Mouse (Mus musculus) stomach, embryonic 14.5 days (tissue): ENCODE results near the gene Mip. TPM values are rescaled to one million over a fixed set of nuclear protein-coding genes. Genes with fewer than 3 reads are reported as not detected.

Experiments
- ATAC-seq: fragments of 200-750 bp; cut with Nextera tagmentation; 2 replicates; pipeline ENCODE4 v1.8.0; 2017; ENCODE audit warnings: low read depth, moderate TSS enrichment; ENCODE audit not compliant: insufficient number of reproducible peaks, insufficient read depth, low FRiP score
- H3K27ac ChIP-seq: fragments of 300-500 bp; sonication (generic); 2 replicates; pipeline ENCODE4 v1.5.1; 2014; ENCODE audit warnings: mild to moderate bottlenecking, low read length, moderate library complexity, mixed read lengths
- H3K27me3 ChIP-seq: fragments of 300-500 bp; sonication (generic); 2 replicates; pipeline ENCODE4 v1.6.1; 2014; ENCODE audit warnings: low read length, control low read depth, mixed read lengths; ENCODE audit not compliant: control insufficient read depth, insufficient read depth
- H3K36me3 ChIP-seq: fragments of 300-500 bp; sonication (generic); 2 replicates; pipeline ENCODE4 v1.6.1; 2014; ENCODE audit warnings: mild to moderate bottlenecking, control low read depth, low read length, moderate library complexity, mixed read lengths; ENCODE audit not compliant: control insufficient read depth, insufficient read depth
- H3K4me1 ChIP-seq: fragments of 300-500 bp; sonication (generic); 2 replicates; pipeline ENCODE4 v1.6.1; 2014; ENCODE audit warnings: low read length, control low read depth, mixed read lengths; ENCODE audit not compliant: control insufficient read depth, insufficient read depth
- H3K4me2 ChIP-seq: fragments of 300-500 bp; sonication (generic); replicated peaks from 2 replicates; pipeline ENCODE4 v1.6.1; 2014; ENCODE audit warnings: low read depth, low read length, control low read depth
- H3K4me3 ChIP-seq: fragments of 300-500 bp; sonication (generic); 2 replicates; pipeline ENCODE4 v1.5.1; 2014; ENCODE audit warnings: low read depth, low read length, control low read depth
- H3K9ac ChIP-seq: fragments of 300-500 bp; sonication (generic); replicated peaks from 2 replicates; pipeline ENCODE4 v1.6.1; 2014; ENCODE audit warnings: low read depth, mild to moderate bottlenecking, control low read depth, low read length, moderate library complexity, mixed read lengths
- H3K9me3 ChIP-seq: fragments of 300-500 bp; sonication (generic); 2 replicates; pipeline ENCODE4 v1.6.1; 2016; ENCODE audit warnings: low read depth, low read length, control low read depth; ENCODE audit not compliant: control insufficient read depth
- WGBS: fragments of 180-500 bp; shearing (Covaris S2); extraction: QIAGEN DNeasy Blood & Tissue Kit; methylation state at CpG from one replicate; pipeline ENCODE4 v1.1.7; 2014; 5-methylcytosine and 5-hydroxymethylcytosine counted together
- polyA plus RNA-seq: library from polyadenylated mRNA; unstranded; fragments of >200 nt; fragmentation: Nextera tagmentation; extraction: Ambion mirVana; gene quantifications from 2 replicates; pipeline ENCODE4 v1.2.1, GENCODE M21; 2014

Gene Mip
- 0.11 TPM in 1 of 2 replicates, not detected in the other for polyA plus RNA-seq

DNA sequence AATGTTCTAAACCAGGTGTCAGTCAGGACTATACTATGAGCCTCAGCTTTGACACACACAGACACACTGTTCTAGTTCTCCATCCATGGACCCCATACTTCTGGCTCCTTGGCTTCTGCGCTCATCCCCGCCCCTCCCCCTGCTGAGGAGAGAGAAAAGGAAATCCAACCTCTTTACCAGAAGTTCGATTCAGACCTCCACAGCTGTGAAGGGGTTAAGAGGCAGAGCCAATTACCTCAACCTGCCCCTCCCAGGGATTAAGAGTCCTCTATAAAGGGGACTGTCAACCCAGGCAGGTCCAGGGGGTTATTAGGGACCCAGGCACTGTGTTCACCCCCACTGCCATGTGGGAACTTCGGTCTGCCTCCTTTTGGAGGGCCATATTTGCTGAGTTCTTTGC lies at the start of gene Mip:
TSS of gene Mip (plus strand) at position 301 of the 400 bp plus-strand sequence.
- no peaks in the 10 kb centered on the region for H3K36me3 ChIP-seq
- no peak within 1 kb of the TSS for H3K4me2 ChIP-seq
- ATAC-seq: no peak
- 51% methylated on average over 4 of the region's 4 CpGs for WGBS
- H3K4me3 ChIP-seq: no peak within 1 kb of the TSS
- no peaks in the 10 kb centered on the region for H3K27me3 ChIP-seq
- no peaks in the 10 kb centered on the region for H3K4me1 ChIP-seq
- no peak within 1 kb of the TSS for H3K9ac ChIP-seq
- no peaks in the 10 kb centered on the region for H3K9me3 ChIP-seq
- H3K27ac ChIP-seq: no peak within 1 kb of the TSS

DNA sequence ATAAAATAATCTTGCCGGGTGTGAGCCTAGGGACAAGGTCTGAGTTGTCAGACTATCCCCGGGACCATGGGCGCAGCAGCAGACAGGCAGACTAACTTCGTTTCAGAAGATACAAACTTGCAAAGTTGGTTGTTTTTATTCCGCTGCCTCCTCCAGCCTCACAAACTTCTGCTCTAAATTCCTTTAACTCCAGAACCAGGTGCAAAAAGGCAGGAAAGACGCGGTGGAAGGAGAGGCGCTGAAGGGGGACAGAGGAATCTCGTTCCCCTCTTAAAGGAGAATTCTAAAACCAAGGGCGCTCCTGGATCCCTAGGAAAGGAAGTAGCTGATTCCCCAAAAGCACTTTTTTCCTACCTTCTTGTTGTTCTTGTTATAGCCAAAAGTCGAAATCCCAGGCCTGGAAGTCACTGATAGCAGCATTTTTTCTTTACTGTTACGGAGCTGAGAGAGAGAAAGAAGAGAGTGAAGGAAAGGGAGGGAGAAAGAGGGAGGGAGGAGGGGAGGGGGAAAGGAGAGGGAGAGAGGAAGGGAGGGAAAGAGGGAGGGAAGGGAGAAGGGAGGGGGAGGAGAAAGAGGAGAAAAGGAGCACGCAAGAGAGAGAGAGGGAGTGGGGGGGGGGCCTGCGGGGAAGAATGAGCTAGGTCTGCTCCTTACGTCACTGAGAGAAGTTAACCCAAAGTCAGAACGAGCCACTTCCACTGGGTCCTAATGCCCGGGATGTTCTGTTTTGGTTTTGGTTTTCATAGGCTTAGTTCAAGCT lies 49.5 kb upstream of the Mip start:
- Histone ChIP-seq H3K4me1 (peaks cover 23% of the 10 kb centered on the region), H3K9me3 (no peaks in the 10 kb centered on the region), H3K4me2 (peak overlapping the region; percentile 69), H3K4me3 (peak overlapping the region; percentile 69), H3K27ac (peak overlapping the region; percentile 94), H3K27me3 (no peaks in the 10 kb centered on the region), H3K9ac (peak overlapping the region; percentile 58), H3K36me3 (no peaks in the 10 kb centered on the region)
- WGBS: under 1% methylated on average over 16 of the region's 17 CpGs
- ATAC-seq: peak; percentile 87

- 86% methylated on average over 4 of the region's 4 CpGs for WGBS
- ATAC-seq: no peak
- H3K4me1 ChIP-seq: peaks cover 23% of the 10 kb centered on the region
Measured at GRCm38 (mm10) chr10:128177316-128177715, 48.3 kb upstream of the Mip start.

DNA sequence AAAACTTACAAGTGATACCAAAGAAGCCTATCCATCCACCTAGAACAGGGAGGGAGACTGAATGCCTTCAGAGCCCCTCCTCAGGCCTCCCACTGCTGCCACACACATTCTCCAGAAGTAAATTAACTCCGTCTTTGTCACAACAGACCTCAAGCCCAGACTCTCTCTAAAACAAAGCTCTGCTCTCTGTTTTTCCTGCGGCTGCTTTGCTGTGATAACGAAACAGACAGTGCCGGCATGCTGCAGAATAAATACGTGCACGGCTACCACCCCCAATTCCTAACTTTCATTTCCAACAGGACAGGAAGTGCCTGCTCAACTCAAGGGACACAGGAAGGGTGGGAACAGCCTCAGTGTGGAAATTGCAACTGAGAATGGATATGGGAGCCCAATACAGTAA lies 45.6 kb upstream of the Mip start, which contains the start of gene Rbms2:
TSS of gene Rbms2 (minus strand) at position 309 of the 400 bp plus-strand sequence.
- Histone ChIP-seq H3K27me3 (no peaks in the 10 kb centered on the region), H3K4me3 (peak within 1 kb of the TSS; percentile 22), H3K4me1 (peaks cover 13% of the 10 kb centered on the region), H3K4me2 (peak within 1 kb of the TSS; percentile 38), H3K36me3 (no peaks in the 10 kb centered on the region), H3K27ac (peak within 1 kb of the TSS; percentile 73), H3K9ac (0 out of 2 replicates have a peak within 1 kb of the TSS, but pooled peaks have one; percentile 0), H3K9me3 (no peaks in the 10 kb centered on the region)
- ATAC-seq: no peak
- WGBS: 2% methylated on average over 6 of the region's 6 CpGs

More at GRCm38 (mm10) chr10:128177316-128177715, 48.3 kb upstream of the Mip start:
- no peaks in the 10 kb centered on the region for H3K36me3 ChIP-seq
- H3K9me3 ChIP-seq: no peaks in the 10 kb centered on the region
- no peak overlapping the region for H3K9ac ChIP-seq
- H3K27ac ChIP-seq: no peak overlapping the region
- H3K4me2 ChIP-seq: no peak overlapping the region
- no peaks in the 10 kb centered on the region for H3K27me3 ChIP-seq
- no peak overlapping the region for H3K4me3 ChIP-seq

DNA sequence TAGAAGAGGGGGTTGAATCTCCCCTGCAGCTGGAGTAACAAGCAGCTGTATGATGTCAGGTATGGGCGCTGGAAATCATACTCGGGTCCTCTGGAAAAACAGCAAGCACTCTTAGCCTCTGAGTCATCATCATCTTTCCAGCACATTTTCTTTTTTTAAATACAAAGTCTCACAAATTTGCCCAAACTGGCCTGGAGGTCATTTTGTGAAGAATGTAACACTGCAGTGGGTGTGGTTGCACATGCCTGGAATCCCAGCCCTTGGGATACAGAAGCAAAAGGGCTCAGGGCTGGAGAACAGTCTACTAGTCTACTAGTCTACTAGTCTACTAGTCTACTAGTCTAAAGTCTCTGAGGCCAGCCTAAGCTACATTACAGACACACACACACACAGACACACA lies 41.3 kb upstream of the Mip start:
- H3K4me3 ChIP-seq: no peak overlapping the region
- no peaks in the 10 kb centered on the region for H3K36me3 ChIP-seq
- H3K9ac ChIP-seq: no peak overlapping the region
- no peaks in the 10 kb centered on the region for H3K9me3 ChIP-seq
- no peak for ATAC-seq
- WGBS: 71% methylated on average over 2 of the region's 2 CpGs
- peaks cover 9% of the 10 kb centered on the region for H3K4me1 ChIP-seq
- no peaks in the 10 kb centered on the region for H3K27me3 ChIP-seq
- no peak overlapping the region for H3K4me2 ChIP-seq
- H3K27ac ChIP-seq: no peak overlapping the region

DNA sequence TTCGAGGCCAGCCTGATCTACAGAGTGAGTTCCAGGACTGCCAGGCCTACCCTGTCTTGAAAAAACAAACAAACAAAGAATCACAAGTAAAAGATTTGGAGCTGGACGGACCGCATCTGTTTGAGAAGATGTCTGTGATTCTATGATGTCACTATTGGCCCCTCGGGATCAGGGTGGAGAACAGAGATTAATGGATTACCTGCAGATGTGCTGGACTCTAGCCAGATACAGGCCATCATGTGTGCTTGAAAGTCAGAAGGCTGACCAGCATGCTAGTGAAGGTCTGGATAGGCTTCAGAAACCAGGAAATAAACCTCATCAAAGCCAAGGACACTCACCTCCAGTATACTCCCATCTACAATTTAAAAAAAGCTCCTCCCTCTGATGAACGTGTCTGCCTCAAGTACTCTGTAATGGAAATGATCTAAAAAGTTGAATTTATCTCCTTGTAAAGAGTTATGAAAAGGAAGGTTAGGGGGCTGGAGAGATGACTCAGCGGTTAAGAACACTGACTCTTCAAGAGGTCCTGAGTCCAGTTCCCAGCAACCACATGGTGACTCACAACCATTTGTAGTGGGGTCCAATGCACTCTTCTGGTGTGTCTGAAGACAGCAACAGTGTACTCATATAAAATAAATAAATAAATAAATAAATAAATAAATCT lies 40.2 kb upstream of the Mip start:
- 53% methylated on average over 6 of the region's 6 CpGs for WGBS
- Histone ChIP-seq H3K4me1 (peaks cover under 1% of the 10 kb centered on the region; the same call in 1 of the 2 replicates), H3K36me3 (no peaks in the 10 kb centered on the region), H3K27ac (no peak overlapping the region), H3K27me3 (no peaks in the 10 kb centered on the region), H3K9me3 (no peaks in the 10 kb centered on the region), H3K4me2 (no peak overlapping the region), H3K4me3 (no peak overlapping the region), H3K9ac (no peak overlapping the region)
- ATAC-seq: peak; percentile 39; the same call in 1 of the 2 replicates

- peak; percentile 31; the same call in 1 of the 2 replicates for ATAC-seq
- H3K4me1 ChIP-seq: no peaks in the 10 kb centered on the region
- H3K4me2 ChIP-seq: no peak overlapping the region
- H3K27ac ChIP-seq: no peak overlapping the region
- WGBS: 60% methylated on average over 2 of the region's 2 CpGs
- no peaks in the 10 kb centered on the region for H3K27me3 ChIP-seq
- H3K4me3 ChIP-seq: no peak overlapping the region
- H3K9ac ChIP-seq: no peak overlapping the region
- no peaks in the 10 kb centered on the region for H3K36me3 ChIP-seq
- H3K9me3 ChIP-seq: no peaks in the 10 kb centered on the region
Measured at GRCm38 (mm10) chr10:128185959-128186358, 39.7 kb upstream of the Mip start.

- Histone ChIP-seq H3K9me3 (no peaks in the 10 kb centered on the region), H3K4me1 (no peaks in the 10 kb centered on the region), H3K9ac (no peak overlapping the region), H3K4me3 (no peak overlapping the region), H3K4me2 (no peak overlapping the region), H3K36me3 (no peaks in the 10 kb centered on the region), H3K27me3 (no peaks in the 10 kb centered on the region), H3K27ac (no peak overlapping the region)
- no peak for ATAC-seq
- 56% methylated on average over 5 of the region's 5 CpGs for WGBS
Measured at GRCm38 (mm10) chr10:128187181-128187605, 38.4 kb upstream of the Mip start.
